In the genomic region with DNA sequence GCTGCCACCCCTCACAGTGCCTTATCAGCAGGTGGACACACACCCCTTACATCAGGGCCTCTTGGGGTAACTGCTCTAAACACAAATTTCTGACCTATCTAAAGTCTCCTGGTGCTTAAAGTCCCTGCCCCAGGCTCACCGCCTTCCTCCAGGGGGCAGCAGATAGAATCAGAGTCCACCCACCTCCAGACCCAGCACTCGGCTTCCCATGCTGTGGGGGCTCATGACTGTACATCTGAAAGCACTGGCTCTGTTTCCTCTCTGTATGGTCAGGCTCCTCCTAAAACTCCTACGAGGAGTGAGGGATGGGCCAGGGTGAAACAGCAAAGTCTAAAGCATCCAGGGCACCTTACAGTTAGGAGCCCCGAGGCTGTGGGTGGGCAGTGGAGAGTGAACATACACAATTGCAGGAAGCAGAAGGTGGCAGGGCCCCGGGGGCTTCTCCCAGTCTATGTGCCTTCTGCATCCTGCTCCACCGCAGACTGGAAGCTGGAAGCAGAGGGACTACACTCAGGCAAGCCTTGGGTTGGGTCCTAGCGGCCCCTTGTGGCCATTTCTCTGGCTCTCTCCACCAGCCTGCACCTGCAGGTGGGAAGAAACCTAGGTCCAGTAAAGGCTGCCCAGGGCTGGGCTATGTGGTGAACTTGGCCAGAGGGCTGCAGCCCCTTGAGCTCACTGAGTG, we compare ENCODE assay signal across 8 mouse cellular contexts. TPM values are rescaled to one million over a fixed set of nuclear protein-coding genes. Genes with fewer than 3 reads are reported as not detected.
DNase-seq lines count a peak whose midpoint lies in the region; ATAC-seq lines count a peak whose summit lies in the region.

No protein-coding gene starts in this region.

- no peaks in the 10 kb centered on the region for H3K27me3 ChIP-seq in hindbrain, embryonic 15.5 days

- no peaks in the 10 kb centered on the region for H3K9me3 ChIP-seq in hindbrain, embryonic 15.5 days

- peak; percentile 90 for ATAC-seq in hindbrain, embryonic 15.5 days (ENCODE audit: low FRiP score, low read depth)

- WGBS in hindbrain, embryonic 15.5 days, result 10% methylated on average over 7 of the region's 7 CpGs

- peaks cover 16% of the 10 kb centered on the region for H3K4me1 ChIP-seq in hindbrain, embryonic 15.5 days (replicated peaks)

- no peak overlapping the region for H3K4me3 ChIP-seq in hindbrain, embryonic 15.5 days

- no peak overlapping the region for H3K4me2 ChIP-seq in hindbrain, embryonic 15.5 days

- no peaks in the 10 kb centered on the region for H3K36me3 ChIP-seq in hindbrain, embryonic 15.5 days

- no peak overlapping the region for H3K9ac ChIP-seq in hindbrain, embryonic 15.5 days

- DNase-seq in WW6 (ENCODE audit: low read depth, low spot score), result peak; percentile 43
- DNase-seq in cerebellum, postnatal 14 days, result peak; percentile 96 to 98
- DNase-seq in frontal cortex, postnatal 25 days (ENCODE audit: low spot score in 2 of 2), result peak; percentile 71 to 82
- peak; percentile 78 to 82 for DNase-seq in layer of hippocampus, postnatal 36 days
- peak; percentile 83 for DNase-seq in lung, postnatal 14 days
- peak; percentile 89 for DNase-seq in retina, postnatal 1 day
- DNase-seq in urinary bladder, postnatal 14 days (ENCODE audit: low spot score), result peak; percentile 82

- H3K27ac ChIP-seq in hindbrain, embryonic 15.5 days (replicated peaks), result no peak overlapping the region

RNA-seq across cellular contexts. Expression of gene Dmrtb1, which starts 31.3 kb away (rescaled TPM):
- 12.4 and 15.8 TPM in 2 replicates for polyA plus RNA-seq in hindbrain, embryonic 15.5 days (2015; fragmentation: Nextera tagmentation; extraction: Ambion mirVana)
- under 1 TPM; 0.62 to 0.68 TPM for total RNA-seq in layer of hippocampus, postnatal 36 days (2021)

Comparison
In these comparisons a context has a peak if more than half of its experiments do, and no peak if none do; other contexts are left out.
1. DNase-seq: peak in every context shown above with its lines; median percentile 97 in cerebellum, postnatal 14 days; 89 in retina, postnatal 1 day; 83 in lung, postnatal 14 days; 82 in urinary bladder, postnatal 14 days; 80 in layer of hippocampus, postnatal 36 days; 76 in frontal cortex, postnatal 25 days; 43 in WW6.